Mouse (Mus musculus) lung, postnatal 10 days (tissue): ENCODE measurements around the gene Dcun1d3.
A peak's percentile ranks its signal among the peaks of the same experiment; 100 is the strongest.

Source experiments
- DNase-seq: peaks from one replicate; pipeline ENCODE4 v3.0.0; 2021

Gene Dcun1d3

DNA sequence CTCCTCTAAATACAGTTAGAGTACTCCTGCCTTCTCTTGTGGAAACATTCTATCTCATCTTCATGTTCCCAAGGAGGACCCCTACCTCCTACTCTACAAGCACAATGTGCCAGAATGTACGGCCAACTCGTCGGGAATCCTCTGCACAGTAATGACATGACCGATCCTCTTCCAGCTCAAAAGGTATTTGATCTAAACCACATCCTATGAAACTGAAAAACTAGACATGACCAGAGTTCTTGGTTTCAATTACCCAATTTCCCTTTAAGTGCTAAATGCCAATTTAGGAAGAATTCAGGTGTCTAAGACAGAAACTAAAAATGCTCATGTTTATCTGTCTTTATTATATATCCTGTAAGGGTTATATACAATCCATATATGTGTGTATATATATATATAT, 23.9 kb downstream of the Dcun1d3 start:
- DNase-seq: no peak

DNA sequence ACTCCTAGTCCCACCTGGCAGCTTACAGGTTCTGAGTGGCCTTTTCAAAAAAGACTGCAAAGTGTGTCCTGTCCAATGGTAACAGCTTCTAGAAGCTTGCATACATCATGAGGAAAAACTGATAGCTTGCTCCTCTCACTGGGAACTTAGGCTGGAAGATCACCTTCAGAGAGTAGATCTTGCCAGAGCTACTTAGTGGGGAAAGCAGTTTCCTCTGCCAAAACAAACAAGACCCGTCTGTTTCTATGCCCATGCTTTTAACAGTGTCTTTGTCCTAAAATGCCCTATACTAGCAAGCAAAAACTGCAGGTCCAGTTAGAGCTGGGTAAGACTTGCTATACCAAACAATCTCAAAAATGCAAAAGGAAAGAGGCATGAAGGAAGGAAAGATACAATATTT, 30.0 kb downstream of the Dcun1d3 start:
- no peak for DNase-seq

DNA sequence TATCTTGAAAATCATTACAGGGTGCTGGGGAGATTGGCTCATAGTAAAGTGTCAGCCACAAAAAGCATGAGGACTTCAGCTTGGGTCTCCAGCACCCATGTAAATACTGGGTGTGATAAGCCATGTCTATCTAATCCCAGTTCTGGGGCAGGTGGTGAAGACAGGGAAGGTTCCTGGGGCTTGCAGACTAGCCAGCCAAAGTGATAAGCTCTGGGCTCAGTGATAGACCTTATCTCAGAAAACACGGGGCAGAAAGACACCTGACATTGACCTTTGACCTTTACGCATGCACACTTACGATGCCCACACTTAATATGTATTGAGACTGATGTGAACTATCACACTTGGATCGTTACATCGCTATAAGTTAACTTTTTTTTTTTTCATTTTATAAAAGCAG, 31.6 kb downstream of the Dcun1d3 start:
- DNase-seq: no peak

DNA sequence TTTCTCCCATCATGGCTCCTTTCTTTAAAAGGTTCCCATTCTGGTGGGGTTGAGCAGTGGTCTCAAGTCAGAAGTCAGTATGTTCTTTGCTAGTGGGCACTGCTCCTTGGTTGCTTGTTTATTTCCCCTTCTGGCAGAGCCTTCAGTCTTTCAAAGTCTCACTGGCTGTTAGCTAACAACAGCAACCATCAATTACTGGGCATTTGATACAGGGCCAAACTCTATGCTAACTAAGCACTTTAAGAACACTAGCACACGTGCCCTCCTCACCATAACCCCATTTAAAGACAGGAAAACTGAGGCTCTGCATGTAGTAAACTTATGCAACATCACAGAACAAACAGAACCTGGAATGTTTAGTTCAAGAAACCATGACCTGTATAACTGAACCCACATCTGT, 33.9 kb downstream of the Dcun1d3 start:
- no peak for DNase-seq

DNA sequence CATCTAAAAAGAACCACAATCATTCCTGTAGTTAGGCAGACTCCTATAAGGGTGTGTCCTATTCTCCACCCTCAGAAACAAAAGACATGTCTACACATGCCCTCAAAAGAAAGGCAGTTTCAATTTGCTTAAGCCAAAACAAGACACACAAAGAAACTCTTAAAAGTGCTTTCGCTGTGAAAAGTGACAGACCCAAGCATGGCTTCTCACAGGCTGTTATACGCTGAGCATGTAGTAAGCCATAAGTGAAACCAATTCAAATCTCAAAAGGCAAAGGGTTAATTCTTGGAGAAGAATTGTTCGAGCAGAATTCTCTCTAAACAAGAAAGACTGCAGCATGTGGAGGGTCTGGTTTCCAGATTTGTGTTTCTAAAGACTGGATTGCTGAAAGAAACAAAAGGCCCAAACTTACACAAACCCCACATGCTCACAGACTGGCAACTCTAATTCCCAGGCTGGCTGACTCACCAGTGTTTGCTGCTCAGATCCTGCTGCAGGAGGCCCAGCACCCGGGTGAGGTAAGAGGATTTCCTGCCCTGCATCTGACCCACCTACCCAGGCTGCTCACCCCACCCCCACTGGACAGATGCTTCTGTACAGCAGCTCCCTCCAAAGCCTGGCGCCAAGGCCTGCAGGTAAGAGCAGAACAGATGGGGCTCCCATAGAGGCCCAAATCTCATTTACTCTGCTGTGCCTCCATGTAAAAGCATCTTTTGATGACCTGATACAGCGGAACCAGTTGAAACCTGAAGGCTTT, 34.6 kb downstream of the Dcun1d3 start:
- peak; percentile 77 for DNase-seq

DNA sequence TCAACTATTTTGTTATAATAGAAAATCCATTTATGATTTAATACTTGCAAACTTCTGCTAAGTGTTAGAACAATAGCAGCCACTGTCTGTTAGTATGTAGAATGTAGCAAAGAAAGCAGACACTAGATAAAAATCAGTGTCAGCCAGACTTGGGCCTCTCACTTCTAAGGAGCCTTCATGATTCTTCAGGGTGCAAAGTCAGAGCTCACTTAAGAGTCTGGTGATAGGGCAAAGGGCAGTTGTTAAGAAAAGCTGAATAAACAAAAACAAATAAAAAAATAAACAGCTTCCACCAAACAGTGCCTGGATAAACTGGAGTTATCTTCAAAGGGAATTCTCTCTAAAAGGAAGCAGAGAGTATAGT, 35.1 kb downstream of the Dcun1d3 start:
- DNase-seq: no peak

DNA sequence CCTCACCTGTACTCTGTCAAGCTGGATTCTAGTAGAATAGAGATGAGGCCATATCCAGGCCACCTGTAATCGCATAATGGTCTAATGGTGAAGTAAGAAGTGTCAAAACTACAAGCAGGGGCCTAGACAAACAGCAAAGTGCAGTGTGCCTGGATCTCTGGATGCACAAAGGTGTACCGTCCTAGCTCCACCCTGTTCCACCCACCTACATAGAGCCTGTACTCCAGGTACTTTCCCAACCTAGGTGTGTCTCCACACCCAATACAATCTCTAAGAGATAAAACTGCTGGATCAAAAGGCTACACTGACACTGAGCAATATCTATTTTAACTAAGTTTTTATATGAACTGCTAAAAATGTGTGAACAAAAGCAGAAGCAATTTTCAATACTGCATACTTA, 35.5 kb downstream of the Dcun1d3 start:
- DNase-seq: no peak

DNA sequence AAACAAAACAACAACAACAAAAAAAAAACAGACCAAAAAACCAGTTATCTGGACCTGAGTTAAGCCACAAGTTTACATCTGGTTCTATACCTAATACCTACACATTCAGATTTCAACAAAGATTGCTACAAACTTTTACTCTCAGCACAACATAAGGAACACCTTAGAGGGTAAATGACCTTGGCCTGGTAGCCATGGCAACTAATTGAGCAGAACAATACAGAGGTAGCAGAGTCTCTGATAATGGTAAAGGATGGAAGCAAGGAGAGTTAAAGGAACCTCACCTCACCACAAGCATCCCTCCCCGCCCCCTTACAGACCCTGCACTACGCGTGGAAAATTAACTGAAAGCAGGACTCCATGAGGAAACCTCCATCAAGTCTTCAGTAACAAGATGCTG, 36.0 kb downstream of the Dcun1d3 start:
- DNase-seq: no peak

DNA sequence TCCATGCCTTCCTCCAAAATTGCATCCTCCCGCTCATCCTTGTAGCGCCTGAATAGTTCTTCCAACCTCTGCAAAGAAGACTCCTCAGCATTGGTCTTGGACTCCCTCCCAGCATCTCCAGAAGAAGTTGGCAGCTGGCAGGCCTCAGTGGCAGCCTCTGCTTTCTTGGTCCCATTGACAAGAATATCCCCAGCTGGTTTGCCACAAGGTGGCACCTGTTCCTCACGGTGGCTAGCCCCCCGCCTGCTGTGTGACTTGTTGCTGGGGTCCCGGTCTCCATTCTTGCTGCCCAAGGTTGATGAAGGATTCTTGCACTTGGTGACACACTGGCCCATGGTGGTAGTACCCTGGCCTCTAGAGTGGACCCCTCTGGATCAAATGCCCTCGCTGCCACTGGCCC, 36.6 kb downstream of the Dcun1d3 start:
- DNase-seq: peak; percentile 21

DNA sequence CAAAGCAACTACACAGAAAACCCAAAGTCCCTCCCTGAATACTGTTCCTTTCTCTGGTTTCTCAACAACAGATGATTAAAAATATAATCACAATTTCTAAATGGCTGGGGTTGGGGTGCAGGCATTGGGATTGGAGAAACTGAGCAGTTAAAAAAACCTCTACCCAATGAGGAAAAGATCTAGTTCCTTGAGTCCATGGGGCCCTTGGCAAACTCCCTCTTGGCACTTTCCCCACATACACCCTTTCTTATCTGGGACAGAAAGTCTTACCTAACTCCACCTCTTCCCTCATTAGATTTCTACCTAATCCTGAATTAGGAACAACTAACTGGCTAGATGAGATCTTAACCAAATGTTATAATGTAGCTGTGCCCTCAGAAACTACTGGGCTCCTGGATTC, 41.1 kb downstream of the Dcun1d3 start:
- DNase-seq: no peak

DNA sequence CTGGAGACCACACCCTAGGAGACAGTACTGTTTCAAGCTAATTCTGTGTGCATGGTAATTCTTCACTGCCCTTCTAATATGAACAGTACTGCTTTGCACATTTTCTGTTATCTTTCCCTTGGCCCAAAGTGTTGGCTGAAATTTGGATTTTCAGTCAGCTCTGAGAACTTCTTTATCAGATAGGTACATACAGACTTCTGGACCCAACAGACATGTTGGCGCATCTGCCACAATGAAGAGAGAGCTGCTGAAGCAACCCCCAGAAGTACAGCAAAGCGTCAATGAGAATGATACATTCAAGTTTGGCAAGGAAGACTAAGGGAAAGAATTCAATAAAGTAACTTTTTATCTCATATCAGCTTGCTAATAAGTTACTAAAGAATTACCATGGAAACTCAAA, 41.7 kb downstream of the Dcun1d3 start:
- no peak for DNase-seq

DNA sequence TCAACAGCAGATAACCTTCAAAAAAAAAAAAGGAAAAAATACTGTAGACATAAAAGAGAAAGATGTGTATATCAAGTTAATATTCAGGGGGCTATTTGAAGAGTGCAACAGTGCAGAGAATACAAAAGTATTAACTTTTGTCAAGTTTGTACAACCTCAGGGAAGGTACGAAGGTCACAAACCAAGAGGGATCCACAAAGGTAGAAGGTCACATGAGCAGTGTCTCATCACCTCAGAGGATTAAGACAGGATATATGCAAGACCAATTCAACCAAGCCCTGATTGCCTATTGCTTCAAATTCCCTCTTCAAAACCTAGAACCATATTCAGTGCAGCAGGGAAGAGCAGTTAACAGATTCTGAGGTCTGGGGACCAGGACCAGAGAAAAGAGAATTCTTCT, 42.9 kb downstream of the Dcun1d3 start:
- DNase-seq: no peak

DNA sequence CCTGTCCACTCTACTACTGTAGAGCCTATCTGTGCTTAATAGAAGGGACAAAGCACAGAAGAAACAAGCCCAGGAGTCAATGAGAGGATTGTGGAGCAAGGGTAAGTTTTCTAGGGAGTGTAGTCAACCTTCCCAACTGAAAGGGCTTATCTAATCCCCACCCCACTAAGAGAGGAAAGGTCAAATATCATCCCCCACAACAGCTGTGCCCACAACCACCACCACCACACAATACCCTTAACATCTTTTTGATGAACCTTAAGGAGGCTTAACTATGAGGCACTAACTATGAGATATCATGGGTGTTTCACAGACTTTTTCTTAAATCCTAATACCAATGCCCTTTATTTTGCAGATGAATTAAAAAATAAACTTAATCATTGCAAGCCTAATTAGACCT, 43.6 kb downstream of the Dcun1d3 start:
- DNase-seq: no peak

DNA sequence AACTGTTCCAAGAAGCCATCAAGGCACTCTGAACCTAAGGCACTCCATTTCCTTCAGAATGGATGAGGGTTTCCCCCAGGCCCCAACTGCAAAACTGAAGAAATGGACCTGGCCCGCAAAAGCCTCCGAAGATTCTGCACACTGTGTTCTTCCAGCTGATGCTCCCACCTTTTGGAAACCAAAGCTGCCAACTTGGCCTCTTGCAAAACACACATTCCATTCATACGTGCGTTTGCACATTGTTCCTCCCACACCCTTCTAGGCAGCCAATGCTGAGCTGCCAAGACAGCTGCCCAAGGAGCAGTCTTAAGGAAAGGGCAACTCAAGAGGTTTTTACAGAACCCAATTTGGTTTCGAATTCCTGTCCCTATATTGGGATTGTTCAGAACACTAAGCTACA, 45.4 kb downstream of the Dcun1d3 start:
- peak; percentile 66 for DNase-seq

DNA sequence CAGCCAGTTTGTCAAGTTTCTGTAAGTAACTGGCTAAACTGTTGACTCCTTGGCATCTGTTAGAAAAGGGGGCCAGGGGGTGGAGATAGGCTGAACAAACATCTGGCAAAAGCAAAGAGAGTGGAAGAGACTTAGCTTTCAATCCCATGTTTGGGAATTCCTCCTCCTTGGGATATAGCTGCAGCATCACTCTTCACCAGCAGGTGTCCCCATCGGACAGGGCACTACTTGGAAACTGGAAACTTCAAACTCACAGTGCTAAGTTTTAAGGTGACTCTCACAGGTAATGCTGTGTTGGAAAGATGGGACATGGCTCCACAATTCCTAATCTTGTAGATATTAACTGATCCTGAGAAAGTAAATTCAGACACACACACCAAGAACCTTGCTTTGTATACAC, 47.0 kb downstream of the Dcun1d3 start:
- peak; percentile 78 for DNase-seq

DNA sequence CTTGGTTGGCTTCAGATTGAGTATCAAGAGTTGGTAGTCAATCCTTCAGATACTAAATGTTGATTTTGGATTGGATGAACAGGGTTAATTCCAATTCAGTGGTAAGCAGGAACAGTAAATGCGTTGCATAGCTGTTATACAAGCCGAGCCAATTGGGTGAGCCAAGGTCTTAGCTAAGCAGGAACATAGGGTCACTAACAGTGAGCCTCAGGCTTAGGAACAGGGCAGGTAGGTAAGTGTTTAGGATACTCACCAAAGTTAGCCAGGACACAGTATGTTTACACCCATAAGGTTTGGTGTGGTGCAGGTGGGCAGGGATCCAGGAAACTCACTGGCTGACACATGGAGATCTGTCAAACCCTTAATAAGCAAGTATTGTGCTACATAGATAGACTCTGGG, 48.7 kb downstream of the Dcun1d3 start:
- DNase-seq: no peak

DNA sequence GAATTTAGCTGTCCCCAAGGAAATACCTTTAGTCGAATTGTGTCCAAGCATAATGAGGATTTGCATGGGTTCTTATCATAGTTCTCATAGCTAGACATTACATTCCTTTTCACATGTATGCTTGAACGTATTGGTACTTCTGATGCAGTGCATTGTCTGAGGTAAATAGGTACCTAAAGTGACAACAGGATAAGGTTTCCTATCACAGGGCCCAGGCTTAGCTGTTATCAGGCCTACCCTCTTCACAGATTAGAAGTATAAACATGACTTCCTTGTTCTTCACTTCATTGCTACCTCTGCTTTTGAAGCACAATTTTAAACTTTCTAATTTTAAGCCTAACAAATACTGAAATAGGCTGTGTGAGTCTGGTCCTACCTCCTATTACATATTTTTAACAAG, 50.6 kb downstream of the Dcun1d3 start:
- no peak for DNase-seq

DNA sequence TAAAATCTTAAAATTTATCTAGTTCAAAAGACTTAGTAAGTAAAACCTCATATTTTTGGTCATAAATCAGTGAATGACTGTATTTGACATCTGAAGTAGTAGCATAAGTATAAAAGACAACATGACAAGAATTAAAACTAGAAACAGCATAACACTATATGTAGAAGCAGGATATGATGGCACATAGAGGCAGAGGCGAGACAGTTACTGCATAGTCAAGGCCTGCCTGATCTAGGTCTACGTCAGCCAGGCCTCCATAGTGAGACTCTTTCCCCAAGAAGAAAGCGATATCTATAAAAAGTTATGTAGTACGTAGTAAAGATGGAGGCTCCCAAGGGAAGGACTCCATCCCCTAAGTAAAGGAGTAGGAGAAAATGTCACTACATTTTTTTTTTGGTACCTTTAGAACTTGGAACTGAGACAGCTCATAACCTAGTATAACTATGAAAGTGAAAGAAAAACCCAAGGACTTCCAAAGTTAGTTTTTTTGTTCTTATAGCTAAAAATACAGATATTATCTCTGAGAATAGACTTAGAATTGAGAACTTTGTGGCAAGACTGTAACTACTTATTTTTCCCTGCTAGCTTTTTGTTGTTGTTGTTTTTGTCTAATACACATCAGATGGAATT, 54.2 kb downstream of the Dcun1d3 start:
- no peak for DNase-seq

DNA sequence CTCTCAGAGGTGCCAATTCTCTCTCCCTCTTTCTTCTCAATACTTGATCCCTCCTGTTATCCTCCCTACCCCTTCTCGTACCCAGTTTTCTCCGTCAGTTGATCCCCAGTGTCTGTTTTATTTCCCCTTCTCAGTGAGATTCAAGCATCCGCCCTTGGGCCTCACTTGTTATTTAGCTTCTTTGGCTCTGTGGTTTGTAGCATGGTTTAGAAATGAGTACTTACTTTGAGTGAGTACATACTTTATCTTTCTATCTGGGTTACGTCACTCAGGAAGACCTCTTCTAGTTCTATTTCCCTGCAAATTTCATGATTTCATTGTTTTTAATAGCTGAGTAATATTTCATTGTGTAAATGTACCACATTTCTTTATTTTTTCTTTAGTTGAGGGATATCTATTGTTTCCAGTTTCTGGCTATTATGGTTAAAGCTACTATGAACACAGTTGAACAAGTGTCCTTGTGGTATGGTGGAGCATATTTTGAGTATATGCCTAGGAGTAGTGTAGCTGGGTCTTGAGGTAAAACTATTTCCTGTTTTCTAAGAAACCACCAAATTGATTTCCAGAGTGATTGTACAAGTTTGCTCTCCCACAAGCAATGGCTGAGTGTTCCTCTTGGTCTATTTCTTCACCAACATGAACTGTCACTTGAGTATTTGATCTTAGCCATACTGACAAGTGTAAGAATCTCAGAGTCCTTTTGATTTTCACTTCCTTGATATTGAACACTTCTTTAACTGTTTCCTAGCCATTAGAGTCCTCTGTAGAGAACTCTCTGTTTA, 59.9 kb downstream of the Dcun1d3 start:
- no peak for DNase-seq

DNA sequence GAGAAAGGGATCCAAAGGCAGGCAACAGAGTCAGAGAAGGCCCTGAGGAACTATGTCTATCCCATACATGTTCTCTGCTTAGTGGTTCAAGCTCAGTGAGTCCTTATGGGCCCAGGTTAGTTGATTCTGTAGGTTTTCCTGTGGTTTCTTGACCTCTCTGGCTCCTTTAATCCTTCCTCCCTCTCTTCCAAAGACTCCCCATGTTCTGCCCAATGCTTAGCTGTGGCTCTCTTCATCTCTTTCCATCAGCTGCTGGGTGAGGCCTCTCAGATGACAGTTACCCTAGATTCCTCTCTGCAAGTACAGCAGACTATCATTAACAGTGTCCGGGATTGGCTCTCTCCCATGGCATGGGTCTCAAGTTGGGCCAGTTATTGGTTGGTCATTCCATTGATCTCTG, 60.7 kb downstream of the Dcun1d3 start:
- DNase-seq: no peak

DNA sequence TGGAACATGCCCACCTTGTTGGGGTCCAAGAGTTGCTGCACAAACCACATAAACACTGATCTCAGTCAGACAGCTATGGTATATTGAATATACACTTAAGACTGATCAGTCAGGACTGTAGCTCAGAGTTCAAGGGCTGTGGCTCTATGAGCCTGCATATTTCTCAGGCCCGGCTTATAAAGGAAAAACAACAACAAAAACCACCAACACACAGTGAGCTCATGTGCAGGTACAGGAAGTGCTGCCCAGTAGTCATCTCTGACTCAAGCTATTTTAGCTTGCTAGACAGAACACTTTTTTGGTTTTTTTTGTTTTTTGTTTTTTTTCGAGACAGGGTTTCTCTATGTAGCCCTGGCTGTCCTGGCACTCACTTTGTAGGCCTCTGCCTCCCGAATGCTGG, 87.4 kb downstream of the Dcun1d3 start:
- DNase-seq: no peak

DNA sequence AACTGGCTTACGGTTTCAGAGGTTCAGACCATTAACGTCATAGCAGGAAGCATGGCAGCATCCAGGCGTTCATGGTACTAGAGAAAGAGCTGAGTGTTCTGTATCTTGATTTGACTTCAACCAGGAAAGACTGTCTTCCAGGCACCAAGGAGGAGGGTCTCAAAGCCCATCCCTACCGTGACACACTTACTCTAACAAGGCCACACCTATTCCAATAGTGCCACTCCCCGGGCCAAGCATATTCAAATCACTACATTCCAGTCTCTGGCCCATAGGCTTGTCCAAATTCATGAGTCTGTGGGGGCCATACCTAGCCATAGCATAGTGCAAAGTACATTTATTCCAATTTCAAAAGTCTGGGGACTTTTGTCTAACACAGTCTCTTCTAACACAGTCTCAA, 88.7 kb downstream of the Dcun1d3 start:
- no peak for DNase-seq
